Mouse (Mus musculus): ENCODE data around the gene Kdm6a. TPM values are rescaled to one million over a fixed set of nuclear protein-coding genes. Genes with fewer than 3 reads are reported as not detected.

The Kdm6a gene
- polyA plus RNA-seq (2015; fragmentation: Illumina TruSeq; extraction: RNeasy Lipid Tissue Mini Kit (QIAGEN cat#74804); ENCODE audit: insufficient read depth, low read depth, low replicate concordance): 8.6 TPM

GRCm38 (mm10) chrX:18162192-18162857, at the start of gene Kdm6a:
Gene Kdm6a (plus strand): TSS chrX:18162575.

GRCm38 (mm10) chrX:18145557-18145956, 16.8 kb upstream of the Kdm6a start, which contains the start of gene Dusp21:
Gene Dusp21 (plus strand): TSS chrX:18145857.

Other genes starting within 250 kb of the Kdm6a start
- gene Dusp21, start 16.7 kb upstream of the Kdm6a start, polyA plus RNA-seq (2015; fragmentation: Illumina TruSeq; extraction: RNeasy Lipid Tissue Mini Kit (QIAGEN cat#74804); ENCODE audit: insufficient read depth, low read depth, low replicate concordance): not detected

Data from pancreas, adult 10 weeks (tissue).